Comparison of ENCODE assay signal across 12 mouse cellular contexts in the genomic region with DNA sequence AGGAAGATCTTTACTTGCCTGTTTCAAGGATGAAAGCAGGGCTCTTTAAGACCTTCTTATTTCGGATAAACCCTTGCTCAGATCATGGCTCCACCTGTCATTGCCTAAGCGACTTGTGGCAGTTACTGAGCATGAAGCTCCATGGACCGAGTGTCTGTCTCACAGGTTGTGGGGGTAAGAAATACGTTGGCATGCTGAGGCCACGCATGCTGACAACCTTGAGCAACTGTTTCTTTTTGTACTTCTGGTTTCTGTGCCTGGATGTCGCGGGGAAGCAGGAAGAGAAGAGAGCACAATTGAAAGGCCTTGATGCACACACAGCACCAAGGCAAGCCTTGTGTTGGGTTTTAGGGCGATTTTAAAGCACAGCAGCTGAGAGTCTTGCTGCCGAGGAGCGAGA.
DNase-seq lines count a peak whose midpoint lies in the region; ATAC-seq lines count a peak whose summit lies in the region.
"Had no signal": no experiment of that assay in that cellular context is flagged by ENCODE, and none has a peak within 500 bp of the region (broad histone marks: within the 10 kb centered on the region; RNA-seq: fewer than 3 reads in every experiment).

No protein-coding gene starts in this region.

- peaks cover 25 to 42% of the 10 kb centered on the region in 2 experiments for H3K4me1 ChIP-seq in heart, embryonic 14.5 days (ENCODE audit: control insufficient read depth in 2 of 2, insufficient read depth in 2 of 2, low read length in 2 of 2)
- H3K4me1 ChIP-seq in forebrain, embryonic 10.5 days, result peaks cover 49% of the 10 kb centered on the region
- peaks cover 56% of the 10 kb centered on the region for H3K4me1 ChIP-seq in hindbrain, embryonic 12.5 days
- H3K4me1 ChIP-seq in midbrain, embryonic 14.5 days (ENCODE audit: control insufficient read depth, insufficient read depth, low read length), result peaks cover 42% of the 10 kb centered on the region

- H3K9ac ChIP-seq in heart, embryonic 14.5 days (ENCODE audit: low read length), result peak overlapping the region; percentile 52
- peak overlapping the region; percentile 43; the same call in 1 of the 2 replicates for H3K9ac ChIP-seq in hindbrain, embryonic 12.5 days
- H3K9ac ChIP-seq in midbrain, embryonic 14.5 days (replicated peaks; ENCODE audit: low read length), result peak overlapping the region; percentile 13

- ATAC-seq in heart, embryonic 14.5 days (ENCODE audit: insufficient number of reproducible peaks, insufficient read depth, low FRiP score, low read depth), result no peak
- no peak; the same call in 1 of the 2 replicates for ATAC-seq in hindbrain, embryonic 12.5 days (ENCODE audit: low FRiP score)
- no peak for ATAC-seq in midbrain, embryonic 14.5 days (ENCODE audit: low FRiP score, low TSS enrichment)

- H3K4me2 ChIP-seq in heart, embryonic 14.5 days (ENCODE audit: low read length), result peak overlapping the region; percentile 15
- peak overlapping the region; percentile 20 for H3K4me2 ChIP-seq in hindbrain, embryonic 12.5 days (replicated peaks)
- H3K4me2 ChIP-seq in midbrain, embryonic 14.5 days (ENCODE audit: low read length), result peak overlapping the region; percentile 34

- H3K27ac ChIP-seq in heart, embryonic 14.5 days (replicated peaks in 1 of 2; ENCODE audit: control insufficient read depth in 1 of 2, insufficient read depth in 1 of 2, low read depth in 2 of 2, low read length in 2 of 2), result peak overlapping the region; percentile 35 to 74; a peak in 1 of 4 replicates
- H3K27ac ChIP-seq in forebrain, embryonic 10.5 days, result peak overlapping the region; percentile 65
- H3K27ac ChIP-seq in hindbrain, embryonic 12.5 days, result peak overlapping the region; percentile 88
- peak overlapping the region; percentile 86 for H3K27ac ChIP-seq in midbrain, embryonic 14.5 days (replicated peaks; ENCODE audit: low read depth, low read length)

- H3K4me3 ChIP-seq in heart, embryonic 14.5 days (ENCODE audit: control insufficient read depth in 1 of 2, insufficient read depth in 1 of 2, low read depth in 1 of 2, low read length in 2 of 2), result no peak overlapping the region
- H3K4me3 ChIP-seq in forebrain, embryonic 10.5 days, result no peak overlapping the region
- H3K4me3 ChIP-seq in hindbrain, embryonic 12.5 days, result no peak overlapping the region
- no peak overlapping the region for H3K4me3 ChIP-seq in midbrain, embryonic 14.5 days (replicated peaks; ENCODE audit: low read depth, low read length)

- H3K27me3 ChIP-seq in heart, embryonic 14.5 days (ENCODE audit: control insufficient read depth, insufficient read depth, low read length), result no peaks in the 10 kb centered on the region
- H3K27me3 ChIP-seq in forebrain, embryonic 10.5 days (ENCODE audit: poor library complexity, severe bottlenecking), result no peaks in the 10 kb centered on the region
- no peaks in the 10 kb centered on the region for H3K27me3 ChIP-seq in hindbrain, embryonic 12.5 days
- H3K27me3 ChIP-seq in midbrain, embryonic 14.5 days (ENCODE audit: control insufficient read depth, insufficient read depth, low read length), result no peaks in the 10 kb centered on the region

- H3K9me3 ChIP-seq in heart, embryonic 14.5 days (ENCODE audit: control insufficient read depth, low read length), result no peaks in the 10 kb centered on the region
- peaks cover 7% of the 10 kb centered on the region; the same call in 1 of the 2 replicates for H3K9me3 ChIP-seq in forebrain, embryonic 10.5 days
- H3K9me3 ChIP-seq in hindbrain, embryonic 12.5 days (replicated peaks), result peaks cover 8% of the 10 kb centered on the region; the same call in 1 of the 2 replicates
- peaks cover 6% of the 10 kb centered on the region; the same call in 1 of the 2 replicates for H3K9me3 ChIP-seq in midbrain, embryonic 14.5 days (ENCODE audit: control insufficient read depth, low read length)

- WGBS in heart, embryonic 14.5 days, result 50% methylated on average over 10 of the region's 10 CpGs
- 77% methylated on average over 10 of the region's 10 CpGs for WGBS in forebrain, embryonic 10.5 days
- WGBS in hindbrain, embryonic 12.5 days, result 55% methylated on average over 10 of the region's 10 CpGs
- 21% methylated on average over 10 of the region's 10 CpGs for WGBS in midbrain, embryonic 14.5 days

- DNase-seq in heart, adult 9 months (ENCODE audit: low spot score in 2 of 2), result no peak
- no peak for DNase-seq in forebrain, embryonic 10.5 days (ENCODE audit: extremely low spot score, low spot score)
- DNase-seq in midbrain, embryonic 14.5 days, result peak; percentile 49
- no peak for DNase-seq in kidney, adult 11 months
- no peak for DNase-seq in kidney, postnatal 36 days
- DNase-seq in embryo, embryonic 10 days (ENCODE audit: low spot score), result no peak
- DNase-seq: adrenal gland, adult 8-10 months; kidney, postnatal 4 days; lung, adult 18-20 months; right cerebral cortex, adult 18-20 months had no signal

- H3K36me3 ChIP-seq in heart, embryonic 14.5 days (ENCODE audit: control insufficient read depth, insufficient read depth, low read length), result no peaks in the 10 kb centered on the region
- H3K36me3 ChIP-seq in forebrain, embryonic 10.5 days (replicated peaks), result peaks cover 8% of the 10 kb centered on the region
- peaks cover 7% of the 10 kb centered on the region; the same call in 1 of the 2 replicates for H3K36me3 ChIP-seq in hindbrain, embryonic 12.5 days
- no peaks in the 10 kb centered on the region for H3K36me3 ChIP-seq in midbrain, embryonic 14.5 days (ENCODE audit: control insufficient read depth, insufficient read depth, low read length)
